Mouse (Mus musculus) olfactory bulb, adult 2 months (tissue): ENCODE measurements around the gene Dot1l. TPM values are rescaled to one million over a fixed set of nuclear protein-coding genes. Genes with fewer than 3 reads are reported as not detected.

ENCODE experiments used
- H3K27ac ChIP-seq: fragments of 200-500 bp; 2 replicates; pipeline ENCODE4 v1.5.1; 2012; ENCODE audit warnings: low read depth, low read length; ENCODE audit not compliant: insufficient read depth
- H3K4me1 ChIP-seq: fragments of 200-500 bp; 2 replicates; pipeline ENCODE4 v1.6.1; 2012; ENCODE audit warnings: low read length; ENCODE audit not compliant: control insufficient read depth, insufficient read depth
- H3K4me3 ChIP-seq: fragments of 200-500 bp; 2 replicates; pipeline ENCODE4 v1.5.1; 2012; ENCODE audit warnings: mild to moderate bottlenecking, low read depth, low read length, moderate library complexity; ENCODE audit not compliant: insufficient read depth
- CTCF ChIP-seq: fragments of 200-500 bp; IDR thresholded peaks from 2 replicates; pipeline ENCODE4 v1.5.1; 2012; ENCODE audit warnings: low read depth, mild to moderate bottlenecking, low read length, moderate library complexity; ENCODE audit not compliant: insufficient read depth
- POLR2A ChIP-seq: fragments of 200-500 bp; IDR thresholded peaks from 2 replicates; pipeline ENCODE4 v1.6.1; 2012; ENCODE audit warnings: mild to moderate bottlenecking, low read depth, low read length, moderate library complexity; ENCODE audit not compliant: insufficient read depth
- WGBS: fragments of 180-500 bp; shearing (Covaris S2); methylation state at CpG from one replicate; pipeline ENCODE4 v1.1.7; 2018; 5-methylcytosine and 5-hydroxymethylcytosine counted together
- polyA plus RNA-seq: library from polyadenylated mRNA; stranded (reverse); fragments of >200 nt; gene quantifications from 2 replicates; pipeline ENCODE4 v1.2.4, GENCODE M21; 2012; ENCODE audit warnings: low replicate concordance; ENCODE audit not compliant: missing spikeins, insufficient read depth, insufficient read length

Dot1l gene
- polyA plus RNA-seq, 1 experiment = 235 TPM

DNA sequence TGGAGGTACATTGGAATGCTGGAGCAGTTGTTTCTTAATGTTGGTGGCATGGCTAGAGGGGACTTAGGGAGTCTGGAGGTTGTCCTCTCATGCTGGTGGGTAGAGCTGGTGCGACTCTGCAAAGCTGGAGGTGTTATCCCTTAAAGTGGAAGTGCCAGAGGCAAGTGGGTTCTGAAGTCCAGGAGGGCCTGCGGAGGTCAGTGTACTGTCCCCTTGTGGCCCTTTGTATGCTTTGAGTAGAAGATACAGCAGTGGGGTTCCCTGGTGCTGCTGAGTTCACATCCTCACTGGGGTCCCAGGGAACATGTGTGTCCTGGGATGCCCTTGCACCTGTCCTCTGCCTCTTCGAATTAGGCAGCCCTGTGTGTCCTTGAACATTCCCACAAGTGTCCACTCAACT is 1.1 kb downstream of the Dot1l start:
- Histone ChIP-seq H3K4me3 (peak overlapping the region; percentile 67), H3K4me1 (peaks cover 47% of the 10 kb centered on the region), H3K27ac (peak overlapping the region; percentile 69; the same call in 1 of the 2 replicates)
- no peak for TF ChIP-seq POLR2A
- no peak for TF ChIP-seq CTCF
- 17% methylated on average over 3 of the region's 3 CpGs for WGBS

DNA sequence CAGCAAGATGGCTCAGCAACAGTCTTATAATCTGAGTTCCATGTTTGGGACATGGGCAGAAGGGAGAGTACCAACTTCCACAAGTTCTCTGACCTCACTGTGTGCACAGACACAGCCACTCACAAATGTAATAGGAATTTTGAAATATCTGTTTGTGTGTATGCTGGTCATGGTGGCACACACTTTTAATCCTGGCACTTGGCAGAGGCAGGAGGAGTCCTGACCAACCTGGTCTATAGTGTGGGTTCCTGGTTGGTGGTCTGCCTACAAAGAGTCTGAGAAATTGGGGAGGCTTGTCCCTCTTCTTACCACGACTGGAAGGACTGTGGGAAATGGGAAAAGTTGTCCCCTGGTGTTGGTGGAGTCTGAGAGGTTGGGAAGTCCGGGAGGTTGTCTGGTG is 1.5 kb downstream of the Dot1l start:
- TF ChIP-seq POLR2A (no peak), CTCF (no peak)
- Histone ChIP-seq H3K27ac (no peak overlapping the region), H3K4me3 (peak overlapping the region; percentile 67), H3K4me1 (peaks cover 45% of the 10 kb centered on the region)
- 19% methylated on average over 2 of the region's 2 CpGs for WGBS

- Histone ChIP-seq H3K4me1 (peaks cover 44% of the 10 kb centered on the region), H3K4me3 (peak overlapping the region; percentile 67), H3K27ac (peak overlapping the region; percentile 65)
- 31% methylated on average over 4 of the region's 4 CpGs for WGBS
- no peak for TF ChIP-seq POLR2A
- TF ChIP-seq CTCF = no peak
Measured at GRCm38 (mm10) chr10:80756967-80757366, 2.0 kb downstream of the Dot1l start.

DNA sequence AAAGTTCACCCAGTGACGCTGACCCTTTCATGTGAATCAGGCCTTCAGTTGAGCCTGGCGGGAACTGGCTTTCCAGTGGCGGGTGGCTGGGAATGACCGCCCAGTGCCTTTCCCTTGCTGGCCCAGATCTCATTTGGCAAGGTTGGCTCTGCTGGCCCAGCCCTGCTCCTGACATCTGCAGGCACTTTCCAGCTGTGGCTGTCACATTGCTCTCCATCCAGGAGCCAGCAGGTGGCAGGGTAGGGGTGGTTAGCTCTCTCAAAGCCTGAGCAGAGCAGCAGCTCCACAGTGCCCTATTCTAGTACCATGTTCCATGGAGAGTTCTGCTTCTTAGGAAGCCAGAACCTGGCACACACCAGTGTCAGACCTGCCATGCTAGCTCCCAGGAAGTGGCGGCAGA is 2.7 kb downstream of the Dot1l start:
- TF ChIP-seq POLR2A (no peak), CTCF (peak; percentile 43; the same call in 1 of the 2 replicates)
- H3K4me3 ChIP-seq = peak overlapping the region; percentile 16
- H3K4me1 ChIP-seq = peaks cover 42% of the 10 kb centered on the region
- WGBS = 11% methylated on average over 5 of the region's 5 CpGs
- peak overlapping the region; percentile 65 for H3K27ac ChIP-seq

DNA sequence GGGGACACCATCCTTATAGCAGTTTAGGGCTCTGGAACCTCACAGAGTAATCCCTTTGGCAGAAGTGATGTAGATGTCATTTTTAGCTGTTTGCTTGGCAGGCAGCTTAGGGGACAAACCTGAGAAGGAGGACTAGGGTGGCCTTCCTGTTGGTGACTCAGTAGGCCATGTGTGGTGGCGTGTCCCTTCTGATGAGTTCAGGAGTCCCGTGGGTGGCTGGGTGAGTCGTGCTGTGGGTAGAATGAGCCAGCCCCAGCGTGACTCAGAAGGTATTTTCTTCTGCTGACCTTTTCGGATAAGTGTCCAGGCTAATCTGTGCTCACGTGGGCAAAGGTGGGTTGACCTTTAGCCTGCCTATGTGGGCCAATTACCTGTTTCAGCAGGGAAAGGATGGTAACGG is 3.6 kb downstream of the Dot1l start:
- no peak overlapping the region for H3K4me3 ChIP-seq
- TF ChIP-seq POLR2A (no peak), CTCF (no peak)
- H3K4me1 ChIP-seq = peaks cover 42% of the 10 kb centered on the region
- peak overlapping the region; percentile 65; the same call in 1 of the 2 replicates for H3K27ac ChIP-seq
- WGBS = 30% methylated on average over 7 of the region's 7 CpGs

DNA sequence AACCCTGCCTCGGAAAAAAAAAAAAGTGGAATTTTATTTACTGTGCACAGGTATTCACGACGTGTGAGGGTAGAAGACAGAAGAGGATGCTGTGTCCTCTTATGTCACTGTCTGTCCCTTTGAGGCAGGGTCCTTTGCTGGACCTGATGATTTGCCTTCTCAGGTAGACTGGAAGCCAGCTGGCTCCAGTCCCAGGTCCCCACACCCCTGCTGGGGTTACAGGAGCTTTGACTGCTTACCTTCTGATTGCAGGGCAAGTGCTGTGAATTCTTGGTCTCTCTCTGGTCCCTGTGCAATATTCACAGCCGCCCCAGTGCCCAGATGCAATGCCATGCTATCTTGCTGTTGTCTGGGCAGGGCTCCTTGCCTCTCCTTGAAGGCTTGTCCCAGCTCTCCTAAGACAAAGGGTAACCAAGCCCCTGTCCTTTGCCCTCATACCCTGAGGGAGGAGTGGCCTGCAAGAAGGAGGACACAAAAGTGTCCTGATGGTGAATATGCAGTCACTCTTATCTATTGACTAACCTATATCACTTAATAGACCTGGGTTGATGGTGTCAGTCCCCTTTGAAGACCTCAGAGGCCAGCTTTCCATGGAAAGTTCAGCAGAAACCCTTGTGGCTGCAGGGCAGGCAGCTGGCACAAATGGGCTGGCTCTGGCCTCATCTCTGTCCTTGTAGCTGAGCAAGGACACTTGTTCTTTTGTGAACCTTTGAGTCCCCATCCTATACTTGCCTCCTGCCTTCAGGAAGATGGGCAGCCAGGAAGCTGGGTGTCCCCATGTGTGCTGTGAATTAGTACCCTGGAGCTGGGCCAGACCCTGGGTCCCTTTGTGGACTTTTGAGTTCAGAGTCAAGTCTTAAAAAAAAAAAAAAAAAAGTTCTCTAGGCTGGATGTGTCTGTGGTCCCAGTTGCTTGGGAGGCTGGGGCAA is 5.9 kb downstream of the Dot1l start:
- Histone ChIP-seq H3K4me3 (no peak overlapping the region), H3K27ac (no peak overlapping the region), H3K4me1 (peaks cover 53% of the 10 kb centered on the region)
- TF ChIP-seq CTCF (no peak), POLR2A (no peak)
- WGBS = 73% methylated on average over 4 of the region's 4 CpGs

GRCm38 (mm10) chr10:80761821-80762220 is 6.8 kb downstream of the Dot1l start:
- no peak overlapping the region for H3K27ac ChIP-seq
- H3K4me1 ChIP-seq = peaks cover 48% of the 10 kb centered on the region
- WGBS = 63% methylated on average over 3 of the region's 3 CpGs
- no peak overlapping the region for H3K4me3 ChIP-seq
- TF ChIP-seq CTCF = no peak

DNA sequence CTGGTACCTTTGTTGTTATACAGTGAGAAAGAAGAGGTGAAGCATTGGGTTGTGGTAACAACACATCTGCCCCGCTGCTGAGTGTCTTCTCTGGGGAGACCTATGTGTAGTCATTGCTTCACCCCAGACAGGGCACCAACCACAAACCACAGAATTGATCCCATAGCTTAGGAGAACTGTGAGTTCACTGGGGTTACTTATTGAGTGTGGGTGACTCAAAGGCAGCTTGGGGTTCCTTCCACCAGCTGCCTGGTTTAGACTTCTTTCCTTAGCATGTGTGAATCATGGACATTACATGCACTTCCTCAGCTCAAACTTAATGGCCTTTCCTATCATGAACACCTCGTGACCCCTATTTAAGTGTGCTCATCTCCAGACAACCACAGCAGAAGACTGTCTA is 8.5 kb downstream of the Dot1l start:
- WGBS = 85% methylated on average over 2 of the region's 2 CpGs
- 0 out of 2 replicates have a peak overlapping the region, but pooled peaks have one; percentile 6 for H3K27ac ChIP-seq
- H3K4me3 ChIP-seq = no peak overlapping the region
- H3K4me1 ChIP-seq = peaks cover 32% of the 10 kb centered on the region
- TF ChIP-seq POLR2A (no peak), CTCF (no peak)

GRCm38 (mm10) chr10:80765746-80766145 is 10.7 kb downstream of the Dot1l start:
- peaks cover 24% of the 10 kb centered on the region for H3K4me1 ChIP-seq

More at GRCm38 (mm10) chr10:80765746-80766145, 10.7 kb downstream of the Dot1l start:
- Histone ChIP-seq H3K27ac (no peak overlapping the region), H3K4me3 (no peak overlapping the region)
- no peak for TF ChIP-seq POLR2A
- no peak for TF ChIP-seq CTCF
- WGBS = 69% methylated on average over 2 of the region's 2 CpGs
